Mouse (Mus musculus) c-Kit-positive CD71-positive TER-119-negative erythroid progenitor cells, embryonic 14.5 days (primary cell): ENCODE results near the gene Phldb2.

ENCODE experiments used
- DNase-seq: peaks from one replicate; pipeline ENCODE4 v3.0.0-alpha.2; 2013; ENCODE audit warnings: low read depth

Gene Phldb2

GRCm38 (mm10) chr16:45953394-45953793, at the start of gene Phldb2:
Phldb2 (minus strand) TSS chr16:45953598.
- DNase-seq, result no peak

GRCm38 (mm10) chr16:46001550-46002166, 48.3 kb upstream of the Phldb2 start:
- no peak for DNase-seq

DNA sequence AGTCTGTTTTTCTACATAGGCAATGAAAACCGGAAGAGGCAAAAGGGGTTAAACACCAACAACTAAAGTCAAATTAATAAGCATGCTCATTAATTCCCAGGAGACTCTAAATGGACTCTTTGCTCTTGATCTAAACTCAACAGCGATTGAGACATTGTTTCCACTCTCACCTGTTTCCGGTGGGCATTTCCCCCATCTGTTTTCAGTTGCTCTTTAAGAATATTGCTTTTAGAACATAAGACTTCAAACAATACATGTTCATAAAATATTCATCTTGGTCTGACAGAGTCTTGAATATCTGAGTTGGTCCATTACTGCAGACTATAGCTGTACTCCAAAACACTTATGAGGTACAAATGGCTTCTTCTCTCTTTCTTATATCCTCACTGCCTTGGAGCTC, 47.6 kb upstream of the Phldb2 start:
- DNase-seq, result no peak

GRCm38 (mm10) chr16:45999374-46000191, 46.2 kb upstream of the Phldb2 start:
- DNase-seq, result no peak

GRCm38 (mm10) chr16:45998231-45998630, 44.8 kb upstream of the Phldb2 start:
- DNase-seq, result no peak

GRCm38 (mm10) chr16:45990901-45991676, 37.7 kb upstream of the Phldb2 start:
- DNase-seq, result no peak

DNA sequence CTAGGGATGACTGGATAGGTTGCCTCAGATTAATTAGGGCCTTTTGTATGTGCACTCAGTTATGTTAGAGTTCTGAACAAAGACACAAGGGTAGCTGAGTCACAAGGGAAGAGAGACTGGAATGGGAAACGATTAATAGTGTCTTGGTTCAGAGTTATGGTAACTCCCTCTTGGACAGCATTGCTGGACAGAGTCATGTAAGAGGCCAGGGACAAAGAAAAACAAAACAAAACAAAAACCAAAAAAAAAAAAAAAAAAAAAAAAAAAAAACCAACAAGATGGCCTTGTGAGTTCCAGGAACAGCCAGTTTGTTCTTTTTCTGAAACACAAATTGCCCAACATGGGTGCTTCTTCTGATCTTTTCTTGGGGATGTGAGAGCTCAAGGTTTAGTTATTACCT, 32.8 kb upstream of the Phldb2 start:
- DNase-seq, result no peak

GRCm38 (mm10) chr16:45984610-45985606, 31.5 kb upstream of the Phldb2 start:
- DNase-seq, result no peak

DNA sequence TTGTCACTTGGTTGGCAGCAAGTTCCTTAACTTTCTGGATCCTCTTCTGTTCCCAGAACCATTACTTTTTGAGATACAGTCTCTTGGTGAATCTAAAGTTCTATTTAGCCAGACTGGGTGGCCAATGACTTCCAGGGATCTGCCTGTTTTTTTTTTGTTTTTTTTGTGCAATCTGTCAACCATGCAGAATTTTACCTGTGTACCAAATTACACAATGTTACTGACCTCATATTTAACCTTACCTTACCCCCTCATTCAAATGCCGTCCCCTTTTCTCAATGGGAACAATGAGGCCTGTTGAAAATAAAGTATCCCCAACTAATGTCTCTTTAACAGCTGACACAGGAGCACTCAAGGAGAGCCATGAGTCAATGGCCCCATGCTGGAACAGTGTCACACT, 22.9 kb upstream of the Phldb2 start:
- no peak for DNase-seq

DNA sequence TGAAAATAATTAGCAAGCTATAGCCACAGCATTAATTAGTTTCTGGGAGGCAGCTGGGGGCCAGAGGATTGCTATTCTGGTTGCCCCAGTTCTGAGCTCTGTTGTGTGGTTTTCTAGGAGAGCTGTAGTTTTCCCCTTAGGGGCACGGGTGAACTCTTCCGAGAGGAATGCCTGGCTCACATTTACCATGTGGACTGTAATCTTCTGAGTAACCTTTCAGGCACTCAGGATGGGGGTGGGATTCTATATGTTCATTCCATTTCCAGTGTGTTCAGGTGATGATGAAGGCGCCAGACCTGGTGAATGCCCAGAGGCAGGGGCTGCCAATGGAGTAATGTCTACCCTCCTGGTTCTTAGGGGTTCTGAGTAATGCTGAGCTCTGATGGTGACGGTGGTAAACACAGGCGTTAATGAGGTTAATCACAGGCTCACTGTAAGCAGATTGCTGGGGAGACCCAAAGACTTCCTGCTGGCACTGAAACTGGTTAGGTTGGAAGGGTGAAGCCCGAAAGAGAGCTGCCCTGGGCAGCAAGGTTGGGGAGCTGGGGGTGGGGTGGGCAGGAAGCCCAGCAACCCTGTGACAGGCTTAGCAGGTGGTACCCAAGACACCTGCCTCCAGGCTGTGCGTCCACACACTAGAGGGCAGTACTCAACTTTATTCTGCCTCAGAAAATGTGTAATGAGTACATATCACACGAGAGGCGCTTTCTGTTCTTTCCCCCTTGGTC, 20.7 kb upstream of the Phldb2 start:
- no peak for DNase-seq

DNA sequence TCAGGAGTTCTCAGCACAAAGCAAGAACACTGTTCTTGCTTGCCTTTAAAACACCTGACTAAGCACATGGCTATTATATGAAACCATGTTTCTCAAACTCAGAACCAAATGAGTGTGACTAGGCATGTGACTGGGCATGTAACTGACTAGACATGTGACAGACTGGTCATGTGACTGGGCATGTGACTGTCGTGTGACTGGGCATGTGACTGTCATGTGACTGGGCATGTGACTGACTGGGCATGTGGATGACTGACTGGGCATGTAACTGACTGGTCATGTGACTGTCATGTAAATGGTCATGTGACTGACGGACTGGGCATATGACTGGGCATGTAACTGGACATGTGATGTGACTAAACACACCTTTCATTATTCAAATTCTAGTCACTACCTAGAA, 16.8 kb upstream of the Phldb2 start:
- DNase-seq, result no peak

DNA sequence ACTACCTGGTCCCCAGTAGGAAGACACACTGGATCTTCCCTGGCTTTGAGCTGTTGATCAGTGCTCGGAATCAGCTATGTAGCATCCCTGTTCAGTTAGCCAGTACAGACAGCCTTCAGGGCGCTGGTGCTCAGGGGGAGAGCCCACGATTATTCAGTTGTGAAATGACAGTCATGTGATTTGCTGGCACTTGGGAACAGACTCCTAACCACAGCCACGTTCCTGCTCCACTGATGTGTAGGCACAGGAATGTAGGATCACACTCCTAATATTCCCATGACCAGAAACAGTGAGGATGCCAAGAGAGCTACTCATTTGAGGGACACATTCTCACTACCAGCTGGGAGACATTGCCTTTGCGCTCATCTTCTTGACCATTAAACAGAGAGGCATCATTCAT, 15.3 kb upstream of the Phldb2 start:
- no peak for DNase-seq

- peak; percentile 23 for DNase-seq
These were observed 14.1 kb upstream of the Phldb2 start for GRCm38 (mm10) chr16:45967471-45967870.

DNA sequence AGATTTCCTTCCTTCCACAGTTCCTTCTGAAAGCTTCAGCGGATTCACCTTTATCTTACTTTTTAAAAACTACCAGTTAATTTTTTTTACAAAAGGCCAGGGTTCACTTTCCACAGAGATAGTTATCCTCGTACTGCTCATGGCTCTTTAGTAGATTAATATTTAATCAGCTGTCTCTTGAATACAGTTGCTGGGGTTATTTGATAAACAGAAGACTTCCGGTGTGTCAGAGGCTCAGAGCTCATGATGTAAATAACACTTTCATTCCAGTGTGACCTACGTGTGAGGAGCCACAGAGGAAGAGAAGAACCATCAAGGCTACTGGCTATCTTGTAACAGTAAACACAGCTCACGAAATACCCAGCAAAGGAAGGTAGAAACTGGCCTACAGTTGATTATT, 13.2 kb upstream of the Phldb2 start:
- no peak for DNase-seq

- no peak for DNase-seq
These were observed 11.4 kb upstream of the Phldb2 start for GRCm38 (mm10) chr16:45964777-45965176.

- DNase-seq, result no peak
These were observed 10.4 kb upstream of the Phldb2 start for GRCm38 (mm10) chr16:45963837-45964236.

GRCm38 (mm10) chr16:45963088-45963487, 9.7 kb upstream of the Phldb2 start:
- DNase-seq, result no peak

DNA sequence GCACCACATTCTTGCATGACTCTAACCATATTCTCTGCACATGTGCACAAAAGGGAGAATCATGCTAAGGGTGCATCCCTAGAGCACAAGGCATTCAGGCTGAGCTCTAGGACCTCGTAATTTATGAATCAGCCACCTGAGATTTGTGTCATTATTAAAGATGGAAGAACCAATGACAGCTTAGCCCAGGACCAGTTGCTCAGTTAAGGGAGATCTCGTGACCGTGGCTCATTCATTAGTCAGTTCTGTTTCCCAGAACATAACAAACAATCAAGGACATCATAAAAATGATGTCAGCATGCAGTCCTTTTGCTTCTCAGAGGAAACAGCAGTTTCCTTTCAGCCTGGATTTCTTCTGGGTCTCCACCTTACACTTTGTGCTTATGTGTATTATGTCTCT, 7.6 kb upstream of the Phldb2 start:
- no peak for DNase-seq

- no peak for DNase-seq
These were observed 3.1 kb upstream of the Phldb2 start for GRCm38 (mm10) chr16:45956390-45956950.

DNA sequence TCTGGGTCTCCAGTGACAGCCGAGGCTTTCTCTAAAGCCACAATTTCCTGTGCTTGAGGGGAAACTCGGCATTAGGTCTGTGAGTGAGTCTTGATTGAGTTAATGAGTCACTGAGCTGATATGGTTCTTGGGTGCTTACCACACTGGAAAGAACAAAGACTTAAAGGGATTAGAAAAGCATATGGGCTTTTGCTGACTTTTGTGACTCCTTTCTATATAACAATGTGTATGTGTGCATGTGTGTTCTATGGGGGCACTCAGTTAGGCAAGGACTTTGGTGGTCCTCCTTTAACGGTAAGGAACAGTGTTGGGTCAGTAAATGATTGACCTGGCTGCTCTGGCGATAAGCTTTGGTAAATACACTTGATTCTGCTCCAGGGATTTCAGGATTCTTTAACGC, 897 bp downstream of the Phldb2 start:
- no peak for DNase-seq

DNA sequence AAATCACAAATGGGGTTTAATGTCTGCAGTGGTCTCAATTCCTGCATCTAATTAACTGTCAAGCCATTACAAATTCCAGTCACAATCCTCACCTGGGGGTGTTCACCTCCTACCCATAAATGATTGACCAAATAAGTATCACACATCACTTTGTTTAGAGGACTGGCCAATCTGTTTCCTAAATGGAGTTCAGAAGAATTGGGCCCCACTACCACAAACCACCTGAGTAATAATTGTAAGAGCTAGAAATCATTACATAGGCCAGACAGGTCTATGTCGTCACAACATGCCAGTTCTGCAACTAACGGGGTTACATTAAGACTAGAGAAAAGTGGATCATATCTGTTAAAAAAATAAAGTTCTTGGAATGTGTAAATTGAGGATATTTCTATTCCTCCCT, 1.4 kb downstream of the Phldb2 start:
- DNase-seq, result no peak
